Mouse (Mus musculus): ENCODE measurements around the gene Adgrg1. TPM values are rescaled to one million over a fixed set of nuclear protein-coding genes. Genes with fewer than 3 reads are reported as not detected.
A peak's percentile ranks its signal among the peaks of the same experiment; 100 is the strongest.

Gene Adgrg1
- 180 and 222 TPM in 2 replicates for polyA plus RNA-seq (2016; fragmentation: Nextera tagmentation; extraction: Ambion mirVana)

DNA sequence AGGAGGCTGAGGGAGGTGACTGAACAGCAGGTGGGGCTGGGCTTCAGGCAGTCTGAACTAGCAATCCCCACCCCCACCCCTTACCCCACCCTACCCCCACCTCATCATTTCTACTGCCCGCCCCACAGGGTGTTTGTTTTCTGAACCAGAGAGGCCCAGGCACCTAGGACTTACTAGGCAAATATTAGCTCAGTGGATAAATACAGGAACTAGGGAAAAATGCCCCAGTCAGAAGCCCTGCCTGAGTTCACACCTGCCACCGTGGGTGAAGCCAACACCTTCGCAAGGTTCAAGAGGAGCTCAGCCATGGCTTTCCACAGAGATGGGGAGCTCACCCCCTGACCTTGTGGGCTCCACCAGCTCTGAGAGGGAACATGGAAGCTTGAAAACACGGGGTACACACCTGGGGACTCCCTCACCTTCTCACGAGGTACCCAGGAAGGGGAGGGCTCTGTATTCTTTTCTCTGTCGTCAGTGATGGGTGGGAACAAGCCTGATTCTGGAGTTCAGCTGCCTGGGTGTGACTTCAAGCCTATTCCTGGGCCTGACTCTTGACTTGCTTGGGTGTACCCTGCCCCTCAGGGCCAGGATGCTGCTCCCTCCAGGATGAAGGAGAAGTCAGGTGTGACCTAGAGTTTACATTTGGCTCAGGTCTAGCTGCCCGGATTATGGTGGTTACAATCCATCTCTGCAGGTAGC, at the start of gene Adgrg1:
TSS of gene Adgrg1 (plus strand) at position 285 of the 699 bp plus-strand sequence.
- Histone ChIP-seq H3K4me2 (no peak within 1 kb of the TSS), H3K9ac (no peak within 1 kb of the TSS), H3K4me1 (peaks cover 27% of the 10 kb centered on the region), H3K27me3 (peaks cover 16% of the 10 kb centered on the region; the same call in 1 of the 2 replicates), H3K4me3 (replicated peaks) (no peak within 1 kb of the TSS), H3K27ac (no peak within 1 kb of the TSS), H3K36me3 (replicated peaks) (no peaks in the 10 kb centered on the region), H3K9me3 (no peaks in the 10 kb centered on the region)
- ATAC-seq (ENCODE audit: low FRiP score): no peak
- 56% methylated on average over 7 of the region's 7 CpGs for WGBS

DNA sequence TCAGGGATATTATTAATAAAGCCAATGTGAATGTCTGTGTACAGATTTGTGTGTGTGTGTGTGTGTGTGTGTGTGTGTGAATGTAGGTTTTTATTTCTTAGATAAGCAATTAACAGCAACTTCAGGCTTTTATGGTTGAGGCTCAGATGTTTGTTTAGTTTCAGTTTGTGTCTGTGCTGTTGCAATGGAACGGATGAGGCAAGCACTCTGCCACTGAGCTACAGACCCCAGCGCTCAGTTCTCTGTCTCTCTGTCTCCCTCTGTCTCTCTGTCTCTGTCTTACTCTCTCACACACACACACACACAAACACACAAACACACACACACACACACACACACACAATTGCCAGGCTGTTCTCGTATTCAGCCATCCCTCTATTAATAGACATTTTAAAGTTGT, 46.3 kb upstream of the Adgrg1 start:
- 87% methylated on average over 3 of the region's 3 CpGs for WGBS
- Histone ChIP-seq H3K9ac (no peak overlapping the region), H3K4me1 (no peaks in the 10 kb centered on the region), H3K36me3 (replicated peaks) (no peaks in the 10 kb centered on the region), H3K4me3 (replicated peaks) (no peak overlapping the region), H3K4me2 (no peak overlapping the region), H3K27ac (no peak overlapping the region), H3K27me3 (no peaks in the 10 kb centered on the region), H3K9me3 (no peaks in the 10 kb centered on the region)
- ATAC-seq (ENCODE audit: low FRiP score): no peak

DNA sequence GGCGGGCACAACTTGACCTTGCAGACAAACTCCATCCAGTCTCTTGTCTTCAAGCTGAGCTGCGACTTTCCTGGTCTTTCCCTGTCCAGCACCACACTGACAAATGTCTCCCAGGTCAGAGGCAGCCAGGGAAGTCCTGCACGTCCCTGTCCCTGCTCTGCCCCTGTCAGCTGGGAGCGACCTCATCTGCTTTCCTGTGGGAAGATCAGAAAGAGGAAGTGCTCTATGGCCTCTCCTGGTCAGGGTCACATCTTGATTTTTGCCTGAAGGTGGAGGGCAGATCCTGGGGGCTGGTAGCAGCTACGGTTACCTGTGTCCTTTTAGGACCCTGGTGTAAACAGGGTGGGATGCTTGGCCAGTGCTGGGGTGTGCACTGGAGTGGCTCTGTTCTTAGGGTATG, 40.6 kb upstream of the Adgrg1 start:
- no peak overlapping the region for H3K4me2 ChIP-seq
- H3K4me3 ChIP-seq (replicated peaks): no peak overlapping the region
- no peak overlapping the region for H3K9ac ChIP-seq
- no peak overlapping the region for H3K27ac ChIP-seq
- H3K9me3 ChIP-seq: no peaks in the 10 kb centered on the region
- ATAC-seq (ENCODE audit: low FRiP score): no peak
- 0 out of 2 replicates have a peak, but pooled peaks cover 7% of the 10 kb centered on the region for H3K27me3 ChIP-seq
- no peaks in the 10 kb centered on the region for H3K4me1 ChIP-seq
- WGBS: 69% methylated on average over 5 of the region's 5 CpGs
- no peaks in the 10 kb centered on the region for H3K36me3 ChIP-seq (replicated peaks)

DNA sequence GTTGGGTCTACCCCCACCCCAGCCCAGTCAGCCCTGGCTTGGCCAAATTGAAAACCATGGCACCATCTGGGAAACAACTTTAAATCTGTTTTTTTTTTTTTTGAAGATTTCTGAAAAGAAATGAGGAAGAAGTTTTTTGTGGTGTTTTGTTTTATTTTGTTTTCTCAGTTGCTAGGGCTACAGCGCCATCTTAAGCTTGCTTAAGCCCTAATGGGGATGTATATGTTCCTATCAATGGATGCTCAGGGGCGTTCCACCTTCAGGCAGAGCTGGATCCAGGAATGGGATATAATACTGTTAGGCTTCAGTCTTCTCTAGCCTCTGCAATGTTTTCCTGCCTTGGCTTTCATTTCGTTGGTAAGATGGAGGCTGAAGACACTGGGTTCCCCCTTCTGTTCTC, 39.4 kb upstream of the Adgrg1 start:
- WGBS: 82% methylated on average over 3 of the region's 3 CpGs
- no peak for ATAC-seq (ENCODE audit: low FRiP score)

DNA sequence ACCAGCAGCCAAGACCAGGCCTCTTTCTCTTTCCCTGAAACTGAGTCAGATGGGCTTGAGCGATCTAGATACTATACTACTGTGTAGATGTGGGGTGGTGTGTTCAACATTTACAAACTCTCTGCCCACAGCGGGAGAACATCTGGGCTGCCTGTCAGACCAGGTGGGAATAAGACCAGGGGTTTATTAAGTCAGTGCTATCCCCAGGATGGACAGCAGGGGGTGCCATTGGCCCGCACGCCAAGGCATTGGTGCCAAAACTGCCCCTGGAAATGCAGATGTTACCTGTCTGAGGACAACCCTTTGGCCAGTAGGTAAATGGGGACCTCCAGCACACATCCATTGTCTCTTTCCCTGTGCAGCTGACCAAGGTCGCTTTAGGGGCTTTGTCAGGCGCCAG, 32.0 kb upstream of the Adgrg1 start:
- Histone ChIP-seq H3K36me3 (replicated peaks) (no peaks in the 10 kb centered on the region), H3K27me3 (peaks cover 10% of the 10 kb centered on the region), H3K9me3 (no peaks in the 10 kb centered on the region), H3K4me1 (peaks cover 6% of the 10 kb centered on the region), H3K4me2 (no peak overlapping the region), H3K4me3 (replicated peaks) (no peak overlapping the region), H3K9ac (no peak overlapping the region), H3K27ac (no peak overlapping the region)
- peak; percentile 17; the same call in 1 of the 2 replicates for ATAC-seq (ENCODE audit: low FRiP score)
- WGBS: 11% methylated on average over 6 of the region's 6 CpGs

More for the DNA sequence above, 39.4 kb upstream of the Adgrg1 start:
- no peak overlapping the region for H3K4me2 ChIP-seq
- H3K27ac ChIP-seq: no peak overlapping the region
- no peaks in the 10 kb centered on the region for H3K9me3 ChIP-seq
- no peak overlapping the region for H3K4me3 ChIP-seq (replicated peaks)
- no peaks in the 10 kb centered on the region for H3K36me3 ChIP-seq (replicated peaks)
- 0 out of 2 replicates have a peak, but pooled peaks cover 7% of the 10 kb centered on the region for H3K27me3 ChIP-seq
- no peak overlapping the region for H3K9ac ChIP-seq
- H3K4me1 ChIP-seq: no peaks in the 10 kb centered on the region

DNA sequence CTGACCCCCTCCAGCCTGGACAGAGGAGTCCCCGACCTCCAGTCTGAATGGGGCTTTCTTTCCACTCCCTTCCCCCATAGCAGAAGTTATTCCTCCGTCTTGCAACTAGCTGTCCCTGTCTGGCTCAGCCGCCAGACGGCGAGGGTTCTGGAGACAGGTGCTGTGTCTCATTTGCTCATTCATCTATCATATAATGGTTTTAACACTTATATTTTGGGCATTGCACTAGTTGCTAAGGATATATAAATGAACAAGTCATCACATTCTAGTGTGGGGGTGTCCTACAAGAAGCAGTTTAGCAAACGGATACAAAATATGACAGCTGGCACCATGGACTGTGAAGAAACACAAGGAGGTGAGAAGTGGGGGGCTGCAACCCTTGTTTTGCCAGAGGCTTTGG, 29.4 kb upstream of the Adgrg1 start:
- H3K36me3 ChIP-seq (replicated peaks): no peaks in the 10 kb centered on the region
- no peak overlapping the region for H3K4me3 ChIP-seq (replicated peaks)
- ATAC-seq (ENCODE audit: low FRiP score): no peak
- H3K27ac ChIP-seq: no peak overlapping the region
- WGBS: 56% methylated on average over 6 of the region's 6 CpGs
- no peak overlapping the region for H3K4me2 ChIP-seq
- H3K27me3 ChIP-seq: peaks cover 10% of the 10 kb centered on the region
- no peak overlapping the region for H3K9ac ChIP-seq
- H3K9me3 ChIP-seq: no peaks in the 10 kb centered on the region
- peaks cover 6% of the 10 kb centered on the region for H3K4me1 ChIP-seq

DNA sequence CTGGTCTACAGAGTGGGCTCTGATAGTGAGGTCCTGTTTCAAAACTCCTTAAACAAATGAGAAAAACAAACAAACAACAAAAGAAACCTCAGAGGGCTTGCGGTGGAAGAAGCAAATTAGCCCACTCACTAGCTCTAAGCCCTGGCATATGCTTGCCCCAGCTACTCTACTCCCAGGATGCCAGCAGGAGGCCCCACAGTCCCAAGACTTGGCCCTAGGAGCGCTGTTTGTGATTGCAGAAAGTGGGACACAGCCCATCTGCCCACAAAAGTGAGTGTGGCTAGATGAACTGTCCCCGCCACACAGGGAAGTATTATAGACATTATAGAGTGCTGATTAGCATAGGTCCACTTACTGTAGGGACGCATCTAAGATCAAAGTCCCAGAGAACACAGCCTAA, 26.1 kb upstream of the Adgrg1 start:
- H3K9ac ChIP-seq: no peak overlapping the region
- 77% methylated on average over 4 of the region's 4 CpGs for WGBS
- no peaks in the 10 kb centered on the region for H3K27me3 ChIP-seq
- H3K9me3 ChIP-seq: no peaks in the 10 kb centered on the region
- no peak overlapping the region for H3K4me2 ChIP-seq
- peaks cover 6% of the 10 kb centered on the region for H3K4me1 ChIP-seq
- H3K27ac ChIP-seq: no peak overlapping the region
- H3K4me3 ChIP-seq (replicated peaks): no peak overlapping the region
- H3K36me3 ChIP-seq (replicated peaks): no peaks in the 10 kb centered on the region
- ATAC-seq (ENCODE audit: low FRiP score): no peak

DNA sequence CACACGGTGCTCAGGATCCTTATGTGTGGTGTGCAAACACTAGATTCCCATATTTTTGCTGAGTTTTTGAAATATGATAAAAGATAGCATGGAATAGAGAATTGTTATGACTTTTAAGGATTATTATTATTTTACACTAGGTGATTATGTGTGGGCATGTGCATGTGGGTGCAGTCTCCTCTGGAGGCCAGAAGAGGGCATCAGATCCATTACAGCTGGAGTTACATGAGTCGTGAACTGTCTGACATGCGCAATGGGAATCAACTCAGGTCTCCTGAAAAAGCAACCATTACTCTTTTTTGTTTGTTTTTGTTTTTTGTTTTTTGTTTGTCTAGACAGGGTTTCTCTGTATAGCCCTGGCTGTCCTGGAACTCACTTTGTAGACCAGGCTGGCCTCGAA, 25.5 kb upstream of the Adgrg1 start:
- 91% methylated on average over 4 of the region's 4 CpGs for WGBS
- Histone ChIP-seq H3K9ac (no peak overlapping the region), H3K27ac (no peak overlapping the region), H3K4me3 (replicated peaks) (no peak overlapping the region), H3K4me1 (peaks cover 6% of the 10 kb centered on the region), H3K4me2 (no peak overlapping the region), H3K9me3 (no peaks in the 10 kb centered on the region), H3K27me3 (no peaks in the 10 kb centered on the region), H3K36me3 (replicated peaks) (no peaks in the 10 kb centered on the region)
- no peak for ATAC-seq (ENCODE audit: low FRiP score)

DNA sequence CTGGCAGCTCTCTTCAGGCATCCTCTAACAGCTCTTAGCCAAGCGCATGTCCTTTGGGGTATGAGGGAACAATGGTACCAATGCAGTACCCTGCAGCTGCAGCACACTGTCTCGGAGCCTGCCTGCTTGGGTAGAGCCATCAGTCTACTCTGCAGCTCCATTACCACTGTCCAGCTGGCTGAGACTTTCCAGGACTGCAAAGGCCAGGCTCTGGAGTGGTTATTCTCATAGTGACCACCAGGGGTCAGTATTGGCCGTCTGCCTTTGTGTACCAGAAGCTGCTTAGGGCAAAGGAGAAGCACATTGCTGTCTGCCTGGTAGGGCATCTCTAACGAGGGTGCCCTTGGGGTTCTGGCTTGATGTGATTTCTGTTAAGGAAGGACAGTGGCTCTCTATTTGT, 24.5 kb upstream of the Adgrg1 start:
- Histone ChIP-seq H3K4me2 (no peak overlapping the region), H3K4me1 (peaks cover 6% of the 10 kb centered on the region), H3K27ac (0 out of 2 replicates have a peak overlapping the region, but pooled peaks have one; percentile 5), H3K9ac (no peak overlapping the region), H3K4me3 (replicated peaks) (no peak overlapping the region), H3K36me3 (replicated peaks) (no peaks in the 10 kb centered on the region), H3K9me3 (no peaks in the 10 kb centered on the region), H3K27me3 (no peaks in the 10 kb centered on the region)
- 15% methylated on average over 4 of the region's 4 CpGs for WGBS
- ATAC-seq (ENCODE audit: low FRiP score): peak; percentile 86

DNA sequence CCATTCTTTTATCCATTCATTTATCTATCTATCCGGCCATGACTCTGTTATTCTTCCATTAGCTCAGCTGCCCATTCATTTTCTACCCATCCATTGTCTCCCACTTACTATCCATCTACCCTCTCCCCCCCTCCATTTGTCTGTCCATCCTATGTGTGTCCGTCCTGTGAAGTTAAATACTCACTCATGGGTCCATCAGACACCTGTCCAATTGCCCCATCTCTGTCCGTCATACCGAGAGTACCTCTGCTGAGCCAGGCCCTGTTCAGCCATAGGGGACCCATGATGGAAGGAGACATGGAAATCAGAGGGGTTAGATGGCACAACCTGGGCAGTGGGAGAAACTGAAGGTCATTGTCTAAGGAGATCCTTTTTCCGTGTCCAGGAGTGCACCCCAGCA, 24.1 kb upstream of the Adgrg1 start:
- H3K27ac ChIP-seq: no peak overlapping the region

DNA sequence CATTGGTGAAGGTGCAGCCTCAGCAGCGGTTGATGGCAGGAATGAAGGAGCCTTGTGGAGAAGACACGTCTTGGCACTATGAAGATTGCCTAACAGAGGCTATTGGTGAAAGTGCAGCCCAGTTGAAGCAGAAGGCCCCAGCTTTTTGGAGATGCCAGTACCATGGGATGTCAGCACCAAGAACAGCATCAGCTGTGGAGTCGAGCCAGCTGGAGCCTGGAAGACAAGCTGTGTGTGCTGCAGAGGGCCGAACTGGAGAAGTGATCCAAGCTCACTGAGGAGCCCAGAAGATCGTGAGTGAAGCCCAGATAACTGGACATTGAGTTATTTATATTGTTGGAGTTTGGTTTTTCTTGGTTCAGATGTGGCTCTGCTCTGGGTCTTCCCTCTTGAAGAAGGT, 22.5 kb upstream of the Adgrg1 start:
- WGBS: 83% methylated on average over 5 of the region's 5 CpGs
- H3K9me3 ChIP-seq: no peaks in the 10 kb centered on the region
- H3K27ac ChIP-seq: no peak overlapping the region
- no peak overlapping the region for H3K4me2 ChIP-seq
- no peaks in the 10 kb centered on the region for H3K4me1 ChIP-seq
- H3K36me3 ChIP-seq (replicated peaks): no peaks in the 10 kb centered on the region
- ATAC-seq (ENCODE audit: low FRiP score): no peak
- H3K9ac ChIP-seq: no peak overlapping the region
- no peak overlapping the region for H3K4me3 ChIP-seq (replicated peaks)
- no peaks in the 10 kb centered on the region for H3K27me3 ChIP-seq

More for the DNA sequence above, 24.1 kb upstream of the Adgrg1 start:
- ATAC-seq (ENCODE audit: low FRiP score): peak; percentile 40
- H3K36me3 ChIP-seq (replicated peaks): no peaks in the 10 kb centered on the region
- no peak overlapping the region for H3K4me3 ChIP-seq (replicated peaks)
- no peaks in the 10 kb centered on the region for H3K9me3 ChIP-seq
- no peak overlapping the region for H3K9ac ChIP-seq
- H3K4me2 ChIP-seq: no peak overlapping the region
- WGBS: 78% methylated on average over 5 of the region's 5 CpGs
- no peaks in the 10 kb centered on the region for H3K27me3 ChIP-seq
- peaks cover 6% of the 10 kb centered on the region for H3K4me1 ChIP-seq

DNA sequence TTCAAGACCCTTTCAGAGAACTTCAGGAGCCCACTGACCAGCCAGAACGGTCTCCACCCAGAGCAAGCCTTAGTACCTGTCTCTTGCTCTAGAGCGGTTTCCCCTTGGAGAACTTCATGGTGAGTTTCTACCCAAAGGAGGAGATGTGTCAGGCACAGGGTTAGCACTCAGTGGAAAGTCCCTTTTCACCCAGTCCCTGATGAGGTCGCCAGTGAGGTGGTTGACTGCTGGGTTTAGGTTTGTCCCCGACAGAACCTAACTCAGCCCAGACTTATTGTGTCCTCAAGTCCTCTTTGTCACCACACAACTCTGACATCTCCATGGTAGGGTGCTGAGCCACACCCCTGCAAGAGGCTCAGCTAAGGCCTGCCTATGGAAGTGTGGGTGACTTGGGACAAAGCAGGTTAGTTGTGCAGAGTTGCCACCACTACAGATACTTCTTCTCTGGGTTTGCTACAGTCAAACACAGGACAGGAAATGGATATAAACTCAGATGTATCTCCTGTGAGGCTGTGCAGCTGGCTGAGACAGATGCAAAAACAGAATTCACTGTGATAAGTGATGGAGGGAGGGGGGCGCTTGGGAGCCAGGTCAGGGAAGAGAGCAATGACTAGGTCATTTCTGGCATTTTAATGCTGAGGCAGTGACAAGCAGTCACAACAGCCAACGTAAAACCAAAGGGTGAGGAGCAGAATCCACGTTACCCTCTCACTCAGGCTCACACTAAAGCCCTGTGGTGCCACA, 20.8 kb upstream of the Adgrg1 start:
- 75% methylated on average over 7 of the region's 7 CpGs for WGBS
- H3K4me3 ChIP-seq (replicated peaks): no peak overlapping the region
- no peak overlapping the region for H3K27ac ChIP-seq
- H3K4me2 ChIP-seq: no peak overlapping the region
- H3K9me3 ChIP-seq: no peaks in the 10 kb centered on the region
- ATAC-seq (ENCODE audit: low FRiP score): no peak
- H3K36me3 ChIP-seq (replicated peaks): no peaks in the 10 kb centered on the region
- no peaks in the 10 kb centered on the region for H3K27me3 ChIP-seq
- no peak overlapping the region for H3K9ac ChIP-seq
- no peaks in the 10 kb centered on the region for H3K4me1 ChIP-seq

DNA sequence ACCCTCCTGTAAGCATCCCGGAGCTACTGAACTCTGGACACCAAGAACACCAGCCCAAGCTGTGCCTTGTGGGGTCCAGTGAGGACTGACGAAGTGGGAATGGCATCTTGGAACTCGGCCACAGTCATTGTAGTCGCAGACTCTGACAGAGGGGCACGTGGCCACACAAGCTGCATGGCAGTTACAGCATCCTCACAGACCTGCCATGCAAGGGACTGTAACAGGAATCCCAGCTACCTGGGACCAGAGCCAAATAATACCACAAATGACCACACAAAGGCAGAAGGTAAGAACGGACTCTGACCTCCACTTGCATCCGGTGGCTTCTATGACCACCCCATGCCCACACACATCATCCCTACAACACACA, 20.2 kb upstream of the Adgrg1 start:
- H3K9me3 ChIP-seq: no peaks in the 10 kb centered on the region
- no peak overlapping the region for H3K4me3 ChIP-seq (replicated peaks)
- no peaks in the 10 kb centered on the region for H3K36me3 ChIP-seq (replicated peaks)
- H3K27ac ChIP-seq: no peak overlapping the region
- no peak overlapping the region for H3K4me2 ChIP-seq
- H3K4me1 ChIP-seq: no peaks in the 10 kb centered on the region
- no peak overlapping the region for H3K9ac ChIP-seq
- no peaks in the 10 kb centered on the region for H3K27me3 ChIP-seq
- ATAC-seq (ENCODE audit: low FRiP score): no peak
- WGBS: 79% methylated on average over 7 of the region's 7 CpGs

All from forebrain, embryonic 12.5 days (tissue).